Mouse (Mus musculus): ENCODE measurements around the gene Supt20.

GRCm38 (mm10) chr3:54668141-54668540, 24.5 kb upstream of the Supt20 start:
- TF ChIP-seq POLR2A (IDR thresholded peaks at IDR 0.05; ENCODE audit: borderline replicate concordance, extremely low read depth, insufficient read depth, insufficient read length, poor library complexity, severe bottlenecking), result no peak
- no peak for TF ChIP-seq CTCF (IDR thresholded peaks at IDR 0.05; ENCODE audit: borderline replicate concordance, extremely low read depth, insufficient read depth, insufficient read length)
